Mouse (Mus musculus) right cerebral cortex, postnatal 14 days (tissue): ENCODE measurements around the gene Mlx.
"Not testable (repeated sequence)": the region's sequence is repeated elsewhere in the genome, so short reads cannot be mapped to it uniquely, and the experiment has no call there.

Experiments
- DNase-seq: peaks from one replicate; pipeline ENCODE4 v3.0.0; 2022

The Mlx gene

GRCm38 (mm10) chr11:101109351-101109750 lies 22.3 kb downstream of the Mlx start:
- no peak for DNase-seq

- no peak for DNase-seq
Observed at GRCm38 (mm10) chr11:101110708-101111107, 23.6 kb downstream of the Mlx start.

- DNase-seq, result no peak
Observed at GRCm38 (mm10) chr11:101111178-101111577, 24.1 kb downstream of the Mlx start.

- no peak for DNase-seq
Observed at GRCm38 (mm10) chr11:101112186-101112585, 25.1 kb downstream of the Mlx start.

GRCm38 (mm10) chr11:101115564-101115963 lies 28.5 kb downstream of the Mlx start:
- no peak for DNase-seq

- DNase-seq, result no peak
Observed at GRCm38 (mm10) chr11:101118105-101118504, 31.0 kb downstream of the Mlx start.

- DNase-seq, result no peak
Observed at GRCm38 (mm10) chr11:101119131-101119760, 32.2 kb downstream of the Mlx start.

GRCm38 (mm10) chr11:101119761-101120544 lies 32.9 kb downstream of the Mlx start, which contains the start of the genes Retreg3 and Tubg1:
TSS of gene Retreg3 (minus strand) at chr11:101119893.
TSS of gene Tubg1 (plus strand) at chr11:101119938.
- peak; percentile 100 for DNase-seq

GRCm38 (mm10) chr11:101120545-101121188 lies 33.6 kb downstream of the Mlx start:
- no peak for DNase-seq

GRCm38 (mm10) chr11:101124494-101124893 lies 37.4 kb downstream of the Mlx start:
- not testable (repeated sequence) for DNase-seq

- not testable (repeated sequence) for DNase-seq
Observed at GRCm38 (mm10) chr11:101125008-101125407, 37.9 kb downstream of the Mlx start.

GRCm38 (mm10) chr11:101127075-101127474 lies 40.0 kb downstream of the Mlx start:
- DNase-seq, result no peak

GRCm38 (mm10) chr11:101128996-101129577 lies 42.0 kb downstream of the Mlx start:
- DNase-seq, result no peak

GRCm38 (mm10) chr11:101130056-101130756 lies 43.1 kb downstream of the Mlx start:
- no peak for DNase-seq

- DNase-seq, result no peak
Observed at GRCm38 (mm10) chr11:101131187-101131586, 44.1 kb downstream of the Mlx start.

GRCm38 (mm10) chr11:101131701-101132100 lies 44.6 kb downstream of the Mlx start:
- DNase-seq, result peak; percentile 59

GRCm38 (mm10) chr11:101133037-101133436 lies 46.0 kb downstream of the Mlx start:
- DNase-seq, result no peak

- no peak for DNase-seq
Observed at GRCm38 (mm10) chr11:101134217-101134865, 47.3 kb downstream of the Mlx start.

- no peak for DNase-seq
Observed at GRCm38 (mm10) chr11:101137000-101137399, 49.9 kb downstream of the Mlx start.

GRCm38 (mm10) chr11:101138536-101139181 lies 51.6 kb downstream of the Mlx start:
- DNase-seq, result no peak

- no peak for DNase-seq
Observed at GRCm38 (mm10) chr11:101140164-101140819, 53.2 kb downstream of the Mlx start.
